Mouse (Mus musculus): Measurements from ENCODE around the gene Sel1l. TPM values are rescaled to one million over a fixed set of nuclear protein-coding genes. Genes with fewer than 3 reads are reported as not detected.

The Sel1l gene
- 10 to 100 TPM; 62.6 to 82.8 (median 69.1) TPM for total RNA-seq (2022)

DNA sequence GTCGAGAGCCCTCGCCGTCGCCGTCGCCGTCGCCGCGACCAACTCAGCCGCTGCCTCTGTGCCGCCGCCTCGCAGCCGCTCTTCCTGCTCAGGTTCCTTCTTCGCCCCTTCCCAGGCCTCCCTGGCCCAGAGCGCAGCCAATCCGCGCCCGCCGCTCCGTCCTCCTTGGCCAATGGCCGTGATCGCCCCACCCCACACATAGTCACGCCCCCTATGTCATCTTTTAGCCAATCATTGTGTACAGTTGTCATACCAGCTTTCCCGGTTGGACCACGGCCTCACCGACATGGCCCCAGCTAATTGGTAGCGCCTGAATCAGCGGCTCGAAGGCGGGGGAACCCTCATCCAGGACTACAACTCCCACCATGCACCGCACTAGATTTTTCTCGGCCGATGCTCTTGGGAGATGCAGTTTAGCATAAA is at the start of gene Sel1l:
Sel1l (minus strand) TSS at position 113 of the 423 bp plus-strand sequence.
- peak; percentile 99 for DNase-seq (ENCODE audit: low spot score)

DNA sequence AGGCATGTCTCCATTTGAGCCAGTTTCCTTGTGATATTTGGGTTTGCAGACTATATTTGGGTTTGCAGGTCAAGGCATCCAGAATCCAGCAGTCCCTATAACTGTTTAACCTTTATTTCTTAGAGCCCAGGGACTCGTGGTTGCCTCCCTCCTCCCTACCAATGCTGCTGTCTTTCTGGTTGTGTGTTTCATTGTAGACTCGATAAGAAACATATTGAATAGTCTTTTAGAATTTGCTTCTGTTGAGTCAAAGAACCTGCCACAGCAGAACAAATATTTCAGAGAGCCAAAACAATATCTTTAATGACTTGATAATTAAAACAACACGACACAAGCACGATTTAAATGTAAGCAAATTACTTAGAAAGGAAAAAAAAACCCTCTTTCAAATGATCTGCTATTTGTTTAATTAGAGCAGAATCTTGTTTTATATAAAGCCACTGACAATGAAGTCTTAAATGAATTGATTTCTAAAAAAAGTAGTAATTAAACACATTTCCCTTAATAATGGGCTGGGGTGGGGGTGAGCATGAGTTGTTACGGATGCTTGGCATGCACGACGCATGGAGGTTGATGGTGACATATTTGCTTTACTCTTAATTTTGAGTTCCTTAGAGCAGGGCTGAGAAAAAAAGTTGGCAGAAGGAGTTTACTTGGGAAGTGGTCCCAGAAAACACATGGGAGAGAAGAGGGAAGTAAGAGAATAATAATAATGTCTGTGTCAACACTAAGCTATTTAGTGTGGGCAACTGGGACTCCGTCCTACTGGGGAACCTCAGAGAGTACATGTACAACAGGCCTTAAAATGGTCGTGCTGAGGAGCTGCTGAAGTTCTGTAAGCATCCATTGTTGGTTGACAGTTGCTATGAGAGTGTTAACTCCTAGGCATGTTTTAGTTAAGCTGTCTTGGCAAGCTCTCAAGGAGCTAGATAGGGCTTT is 43.9 kb upstream of the Sel1l start:
- DNase-seq (ENCODE audit: low spot score), result no peak

DNA sequence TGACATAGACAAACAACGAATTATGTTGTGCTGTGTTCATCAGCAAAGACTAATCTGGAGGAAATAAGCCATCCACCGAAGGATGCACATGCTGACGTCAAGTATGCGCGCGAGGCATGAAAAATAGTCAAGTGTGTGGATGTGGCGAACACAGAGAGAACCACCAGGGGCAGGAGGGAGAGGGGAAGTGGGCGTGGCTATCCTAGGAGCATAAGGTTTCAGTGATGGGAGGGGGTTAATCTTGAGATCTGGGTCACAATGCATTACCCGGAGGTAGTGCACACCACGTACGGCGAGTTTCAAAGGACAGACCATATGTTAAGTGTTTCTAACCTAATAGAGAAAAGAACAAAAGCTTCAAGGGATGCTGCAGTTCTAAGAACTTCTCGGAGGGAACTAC is 31.5 kb upstream of the Sel1l start:
- DNase-seq (ENCODE audit: low spot score), result no peak

DNA sequence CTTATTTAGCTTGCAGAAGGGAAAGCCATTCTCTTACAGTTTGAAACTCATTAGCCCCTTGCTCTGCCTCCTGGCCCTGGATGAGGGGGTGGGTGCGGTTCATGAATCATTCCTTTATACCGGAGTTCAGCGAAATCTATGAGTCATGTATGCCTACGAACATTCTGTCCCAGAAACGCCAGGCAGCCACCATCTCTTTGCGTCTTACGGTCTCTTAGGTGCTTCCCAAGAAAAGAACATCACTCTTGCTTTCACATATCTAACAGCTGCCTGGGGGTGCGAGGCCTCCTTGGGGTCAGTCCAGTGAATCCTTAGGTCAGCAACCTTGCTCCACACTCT is 29.9 kb upstream of the Sel1l start:
- no peak for DNase-seq (ENCODE audit: low spot score)

DNA sequence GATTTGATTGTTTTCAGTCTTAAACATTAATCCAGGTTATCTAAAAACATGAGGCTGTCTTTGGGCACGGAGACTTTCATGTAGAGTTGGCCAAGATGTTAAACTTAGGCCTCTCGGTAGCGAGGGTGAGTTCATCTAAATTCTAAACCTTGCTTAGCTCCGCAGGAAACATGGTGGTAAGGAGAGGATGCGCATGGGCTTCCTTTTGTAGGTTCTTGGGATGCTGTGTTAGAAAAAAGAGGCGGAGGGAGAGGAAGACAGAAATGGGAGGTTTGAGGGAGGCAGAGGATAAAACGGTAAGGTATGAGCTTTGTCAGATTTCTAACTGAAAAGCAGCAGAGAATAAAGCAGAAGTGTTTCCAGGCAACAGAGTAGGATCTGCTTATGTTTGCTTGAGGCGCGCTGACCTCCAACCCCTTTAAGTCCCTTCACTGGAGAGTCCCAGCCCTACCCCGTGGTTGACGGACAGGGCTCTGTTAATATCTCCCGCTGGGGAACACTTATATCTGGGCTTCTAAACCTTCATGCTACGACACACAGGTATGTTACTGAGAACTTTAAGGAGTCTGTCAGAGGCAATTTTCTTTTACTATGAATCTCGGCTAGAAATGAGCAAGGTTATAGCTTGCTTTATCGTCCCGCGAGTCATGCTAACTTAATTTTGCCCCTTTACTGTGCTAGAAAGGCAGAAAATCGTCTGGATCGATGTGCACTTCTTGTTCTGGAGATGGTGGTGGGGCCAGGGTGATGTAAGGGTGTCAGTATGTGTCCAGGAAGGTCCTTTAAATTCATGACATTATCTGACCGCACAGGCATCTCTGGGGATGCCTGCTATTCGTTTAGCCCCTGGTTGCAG is 29.3 kb upstream of the Sel1l start:
- DNase-seq (ENCODE audit: low spot score), result no peak

GRCm38 (mm10) chr12:91877646-91878045 is 28.7 kb upstream of the Sel1l start:
- DNase-seq (ENCODE audit: low spot score), result peak; percentile 10

DNA sequence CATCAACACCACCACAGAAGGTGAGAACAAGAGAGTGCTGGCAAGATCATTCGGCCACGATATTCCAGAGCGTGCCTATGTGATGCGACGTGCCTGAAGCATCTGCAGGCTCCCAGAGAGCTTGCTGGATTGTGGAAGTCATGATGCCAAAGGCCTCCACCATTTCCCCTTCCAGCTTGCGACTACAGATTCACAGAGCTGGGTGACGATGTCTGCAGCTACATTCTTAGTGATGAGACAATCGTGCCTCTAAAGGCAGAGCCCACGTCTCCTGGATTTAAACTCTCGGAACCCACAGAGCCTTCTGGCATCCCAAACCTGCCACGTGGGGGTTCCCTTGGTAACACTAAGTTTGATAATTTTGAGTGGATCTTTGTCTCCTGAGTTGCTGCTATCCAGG is 21.7 kb upstream of the Sel1l start:
- DNase-seq (ENCODE audit: low spot score), result no peak

DNA sequence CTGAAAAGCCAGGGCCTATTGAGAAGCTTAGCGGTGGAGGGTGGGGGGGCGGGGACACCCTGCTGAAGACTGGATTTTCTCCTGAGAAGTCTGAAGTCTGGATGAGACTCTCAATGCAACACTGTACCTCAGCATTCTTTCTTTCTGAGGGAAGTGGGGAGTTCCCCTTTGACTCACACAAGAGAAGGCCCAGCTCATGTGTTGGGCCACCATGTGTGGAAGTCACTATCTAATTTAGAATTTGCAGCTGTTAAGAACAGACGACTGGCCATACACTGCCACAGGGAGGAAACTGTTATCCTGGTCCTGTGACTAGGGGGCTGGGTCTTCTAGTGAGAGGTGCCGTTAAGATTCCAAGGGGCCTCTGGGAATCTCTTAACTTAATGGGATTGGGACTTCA is 20.4 kb upstream of the Sel1l start:
- no peak for DNase-seq (ENCODE audit: low spot score)

- DNase-seq (ENCODE audit: low spot score), result no peak
Measured at GRCm38 (mm10) chr12:91854330-91854729, 5.4 kb upstream of the Sel1l start.

DNA sequence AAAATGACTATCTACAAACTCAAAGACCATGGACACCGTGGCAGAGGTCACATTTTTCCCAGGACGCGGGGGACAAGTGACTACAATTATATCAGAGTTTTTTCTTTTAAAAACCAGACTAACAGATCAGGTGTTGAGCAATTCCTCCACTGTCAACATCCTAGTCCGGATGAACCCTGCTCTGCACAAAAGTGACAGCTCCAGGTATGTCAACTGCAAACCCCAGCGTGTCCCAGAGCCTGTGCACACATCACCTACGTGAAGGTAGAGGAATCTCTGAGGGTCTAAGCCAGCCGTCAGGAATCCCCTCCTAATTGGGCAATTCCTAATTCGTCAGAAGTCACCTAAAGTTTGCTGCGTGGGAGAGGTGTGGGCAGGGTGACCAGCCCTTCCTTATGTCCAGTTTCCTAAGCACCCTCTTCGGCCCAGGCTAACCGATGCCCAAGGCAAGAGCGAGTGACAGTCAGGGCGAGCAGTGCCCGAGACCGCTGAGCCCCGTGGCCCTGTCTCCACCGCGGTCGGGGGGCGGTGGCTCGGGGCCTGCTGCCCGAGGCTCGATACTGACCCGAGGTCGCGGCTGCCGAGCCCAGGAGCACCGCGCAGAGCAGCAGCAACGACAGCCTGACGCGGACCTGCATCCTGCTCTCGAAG is 438 bp downstream of the Sel1l start:
- DNase-seq (ENCODE audit: low spot score), result no peak

DNA sequence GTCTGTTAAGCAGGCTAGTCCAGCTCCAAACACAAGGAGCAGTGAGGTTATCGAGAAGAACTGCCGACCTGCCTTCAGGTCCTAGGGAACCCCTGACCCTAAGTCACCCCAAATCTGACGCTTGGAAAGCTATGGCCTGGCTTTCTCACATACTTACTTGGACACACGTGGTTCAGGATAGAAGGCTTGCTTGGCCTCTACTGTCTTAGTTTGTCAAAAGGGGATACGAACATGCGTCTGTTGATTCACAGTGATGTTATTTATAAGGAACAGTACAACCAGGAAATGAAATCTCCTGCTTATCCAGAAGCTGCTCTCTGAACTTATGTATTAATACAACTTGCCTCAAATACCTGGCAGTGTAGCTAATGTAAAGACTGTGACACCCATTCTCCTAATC is 2.9 kb downstream of the Sel1l start:
- DNase-seq (ENCODE audit: low spot score), result no peak

DNA sequence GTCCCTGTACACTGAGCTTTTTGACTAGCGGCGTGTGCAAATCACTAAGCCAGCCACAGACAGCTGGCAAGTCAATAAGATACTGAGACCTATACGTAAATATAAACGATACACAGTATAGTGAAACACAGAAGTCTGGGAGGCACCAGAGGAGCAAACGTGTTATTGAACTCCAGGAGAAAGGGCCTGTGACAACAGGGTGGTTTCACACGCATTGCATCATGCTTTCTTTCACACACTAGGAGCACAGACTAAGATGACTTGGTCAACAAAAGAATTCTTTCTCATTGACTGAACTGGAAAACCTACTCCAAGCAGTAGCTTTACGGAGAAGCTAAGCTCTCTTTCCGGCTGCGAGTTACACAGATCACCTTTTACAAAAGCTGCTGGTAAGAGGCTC is 3.6 kb downstream of the Sel1l start:
- no peak for DNase-seq (ENCODE audit: low spot score)

DNA sequence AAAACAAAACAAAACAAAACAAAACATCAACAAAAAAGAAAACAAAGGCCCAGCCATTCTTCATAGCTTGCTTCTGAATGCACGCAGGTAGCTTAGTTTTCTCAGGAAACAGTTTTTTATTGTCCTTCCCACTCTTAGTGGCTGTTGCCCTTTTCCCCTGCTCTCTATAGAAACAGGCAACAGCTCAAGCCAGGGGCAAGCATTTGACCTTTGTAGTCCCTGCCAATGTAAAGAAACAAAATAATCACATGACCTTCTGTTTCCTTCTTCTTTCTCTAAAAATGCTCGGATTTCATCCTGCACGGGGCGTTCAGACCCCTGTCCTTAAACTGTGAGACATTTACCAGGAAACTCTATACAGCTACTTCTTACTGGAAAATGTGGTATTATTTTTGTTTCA is 4.4 kb downstream of the Sel1l start:
- DNase-seq (ENCODE audit: low spot score), result no peak

DNA sequence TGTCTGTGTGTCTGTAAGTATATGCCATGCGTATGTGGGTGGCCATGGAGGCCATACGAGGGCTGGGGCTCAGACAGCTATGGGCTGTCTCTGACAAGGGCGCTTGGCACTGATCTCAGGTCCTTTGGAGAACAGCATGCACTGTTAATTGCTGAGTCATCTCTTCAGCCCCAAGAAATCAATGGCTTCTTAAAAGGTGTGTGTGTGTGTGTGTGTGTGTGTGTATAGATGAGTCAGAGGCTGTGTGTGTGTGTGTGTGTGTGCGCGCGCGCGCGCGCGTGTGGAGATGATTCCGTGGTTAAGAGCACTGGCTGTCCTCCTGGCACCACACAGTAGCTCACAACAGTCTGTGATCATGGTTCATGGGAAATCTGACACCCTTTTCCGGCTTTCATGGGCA is 5.1 kb downstream of the Sel1l start:
- no peak for DNase-seq (ENCODE audit: low spot score)

DNA sequence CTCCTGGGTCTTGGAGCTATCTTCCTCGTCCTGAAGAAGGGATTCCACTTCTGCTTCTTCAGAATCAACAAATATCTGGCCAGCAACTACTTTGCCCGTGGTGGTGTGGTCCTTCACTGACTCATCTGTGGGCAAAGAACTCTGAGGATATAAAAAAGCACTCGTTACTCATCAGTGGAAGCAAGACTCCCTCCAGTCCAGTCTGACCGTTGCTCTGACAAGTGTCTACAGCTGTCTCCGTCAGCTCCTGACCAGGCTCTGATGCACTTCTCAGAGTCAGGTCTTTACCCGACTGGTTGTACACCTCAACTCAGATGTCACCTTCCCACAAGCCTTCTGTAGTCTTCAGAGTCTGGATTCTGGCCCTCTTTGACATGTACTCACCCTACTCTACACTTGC is 7.2 kb downstream of the Sel1l start:
- no peak for DNase-seq (ENCODE audit: low spot score)

DNA sequence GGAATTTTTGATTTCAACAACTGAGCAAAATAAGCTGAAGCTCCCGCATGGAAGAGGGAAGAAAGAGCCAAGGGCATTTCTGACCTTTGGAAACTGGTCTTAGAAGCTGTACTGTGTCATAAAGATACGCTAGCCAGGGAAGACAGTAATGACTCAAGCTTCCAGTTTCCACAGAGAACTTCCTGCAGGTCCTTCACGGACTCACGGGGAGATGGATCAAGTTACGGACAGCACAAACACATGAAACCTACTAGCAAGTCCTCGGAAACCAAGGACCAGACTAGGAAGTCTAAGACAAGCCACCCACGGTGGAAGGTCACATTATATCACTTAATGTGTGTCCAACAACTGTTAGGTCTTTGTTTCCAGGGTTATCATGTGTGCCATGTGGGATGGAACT is 10.7 kb downstream of the Sel1l start:
- DNase-seq (ENCODE audit: low spot score), result no peak

DNA sequence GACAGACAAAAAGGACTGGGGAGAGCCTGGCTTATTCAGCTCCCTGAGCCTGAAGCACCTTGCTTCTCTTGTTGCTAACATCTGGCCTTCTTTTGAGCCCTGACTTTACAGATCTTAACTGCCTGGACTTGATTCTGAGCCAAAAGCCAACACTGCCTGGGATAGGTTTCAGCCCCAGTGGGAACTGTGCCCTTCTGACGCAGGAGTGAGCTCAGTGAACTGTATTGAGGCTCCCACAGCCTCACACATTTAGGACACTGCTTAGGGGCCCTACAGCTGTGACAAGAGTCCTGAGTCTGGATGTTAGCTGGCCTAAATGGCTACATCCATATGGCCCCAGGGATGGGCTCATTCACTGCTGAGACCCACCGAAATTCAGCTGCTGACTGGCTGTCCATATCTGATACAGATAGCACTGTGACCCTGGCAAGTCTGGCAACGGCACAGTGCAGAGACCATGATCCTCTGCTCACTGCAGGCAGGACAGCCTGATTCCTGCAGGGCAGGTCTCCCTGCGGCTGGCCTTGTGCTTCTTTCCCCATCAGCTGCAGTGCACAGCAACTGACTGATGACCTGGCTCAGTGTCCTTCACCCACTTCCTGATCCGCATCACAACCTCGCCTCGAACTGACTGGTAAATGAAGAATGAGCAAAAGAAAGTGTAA is 11.4 kb downstream of the Sel1l start:
- no peak for DNase-seq (ENCODE audit: low spot score)

DNA sequence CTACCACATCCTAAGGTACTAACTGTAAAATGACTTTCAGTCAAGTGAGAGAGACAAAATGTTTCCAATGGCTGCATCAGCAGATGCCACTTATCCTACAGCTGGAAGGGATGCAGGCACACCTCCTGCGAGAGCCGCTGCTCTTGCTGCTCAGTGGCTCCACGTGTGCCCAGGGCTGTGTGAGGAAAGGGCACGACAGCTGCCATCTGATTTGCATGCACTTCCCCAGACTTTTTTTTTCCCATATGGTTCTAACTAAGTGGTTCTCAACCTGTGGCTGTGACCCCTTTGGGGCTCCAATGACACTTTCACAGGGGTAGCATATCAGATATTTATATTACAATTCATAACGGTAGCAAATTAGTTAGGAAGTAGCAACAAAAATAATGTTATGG is 15.0 kb downstream of the Sel1l start:
- DNase-seq (ENCODE audit: low spot score), result no peak

- no peak for DNase-seq (ENCODE audit: low spot score)
Measured at GRCm38 (mm10) chr12:91833237-91833938, 15.6 kb downstream of the Sel1l start.

GRCm38 (mm10) chr12:91831410-91831809 is 17.5 kb downstream of the Sel1l start:
- DNase-seq (ENCODE audit: low spot score), result no peak

- DNase-seq (ENCODE audit: low spot score), result no peak
Measured at GRCm38 (mm10) chr12:91820461-91820860, 28.5 kb downstream of the Sel1l start.
